18 mouse cellular contexts compared by ENCODE assay signal in genomic region chr1:87959532-87959931, GRCm38 (mm10).
"Had no signal": no experiment of that assay in that cellular context is flagged by ENCODE, and none has a peak within 500 bp of the region (broad histone marks: within the 10 kb centered on the region; RNA-seq: fewer than 3 reads in every experiment).

No protein-coding gene starts in this region.

- H3K27me3 ChIP-seq: limb, embryonic 12.5 days; limb, embryonic 15.5 days; midbrain, embryonic 12.5 days; midbrain, embryonic 15.5 days; neural tube, embryonic 12.5 days; neural tube, embryonic 15.5 days had no signal

- DNase-seq: kidney, adult 2 months; kidney, postnatal 25 days; layer of hippocampus, postnatal 36 days; left cerebral cortex, postnatal 4 days; lung, adult 2 months; right cerebral cortex, adult 18-20 months; right cerebral cortex, postnatal 14 days; right cerebral cortex, postnatal 4 days; thymus, postnatal 25 days had no signal

- H3K9me3 ChIP-seq: limb, embryonic 12.5 days; limb, embryonic 15.5 days; midbrain, embryonic 12.5 days; midbrain, embryonic 15.5 days; neural tube, embryonic 12.5 days; neural tube, embryonic 15.5 days had no signal

- H3K4me2 ChIP-seq: limb, embryonic 12.5 days; limb, embryonic 15.5 days; midbrain, embryonic 12.5 days; midbrain, embryonic 15.5 days; neural tube, embryonic 12.5 days; neural tube, embryonic 15.5 days had no signal

- H3K9ac ChIP-seq: limb, embryonic 12.5 days; limb, embryonic 15.5 days; midbrain, embryonic 12.5 days; midbrain, embryonic 15.5 days; neural tube, embryonic 12.5 days; neural tube, embryonic 15.5 days had no signal

- H3K4me3 ChIP-seq: limb, embryonic 12.5 days; limb, embryonic 15.5 days; midbrain, embryonic 12.5 days; midbrain, embryonic 15.5 days; neural tube, embryonic 12.5 days; neural tube, embryonic 15.5 days had no signal

- ATAC-seq: intestine, postnatal 0 days; midbrain, embryonic 15.5 days had no signal

- H3K27ac ChIP-seq: kidney, postnatal 0 days; limb, embryonic 12.5 days; limb, embryonic 15.5 days; midbrain, embryonic 12.5 days; midbrain, embryonic 15.5 days; neural tube, embryonic 12.5 days; neural tube, embryonic 15.5 days; stomach, postnatal 0 days had no signal

- H3K4me1 ChIP-seq: limb, embryonic 12.5 days; limb, embryonic 15.5 days; midbrain, embryonic 15.5 days; neural tube, embryonic 12.5 days; neural tube, embryonic 15.5 days had no signal
